Mouse (Mus musculus): Measurements from ENCODE around the gene Asic2. TPM values are rescaled to one million over a fixed set of nuclear protein-coding genes. Genes with fewer than 3 reads are reported as not detected.
"Not testable (repeated sequence)": the region's sequence is repeated elsewhere in the genome, so short reads cannot be mapped to it uniquely, and the experiment has no call there.

The Asic2 gene
- polyA plus RNA-seq, 1 experiment from 2014 or later = 1.6 TPM

DNA sequence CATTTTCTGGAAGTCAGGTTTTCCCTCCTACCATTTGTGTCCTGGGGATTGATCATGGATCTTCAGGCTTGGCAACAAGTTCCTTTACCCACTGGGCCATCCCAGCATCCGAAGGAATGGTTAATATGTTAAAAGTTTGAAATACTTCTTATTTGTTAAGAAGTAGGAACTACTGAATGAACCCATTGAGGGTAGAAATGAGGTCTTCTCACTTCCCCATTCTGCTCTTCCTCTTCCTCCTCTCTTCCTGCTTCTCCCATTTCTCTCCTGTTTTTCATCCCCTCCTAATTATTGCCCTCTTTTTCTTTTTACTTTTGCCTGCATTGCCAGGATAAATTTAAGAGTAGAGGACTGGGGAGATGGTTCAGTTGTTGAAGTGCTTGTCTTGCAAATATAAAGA is 696.8 kb downstream of the Asic2 start:
- H3K36me3 ChIP-seq (ENCODE audit: control insufficient read depth, insufficient read depth, low read length) = no peaks in the 10 kb centered on the region
- H3K4me1 ChIP-seq (ENCODE audit: control insufficient read depth, insufficient read depth, low read length) = no peaks in the 10 kb centered on the region
- no peak overlapping the region for H3K4me2 ChIP-seq
- H3K4me3 ChIP-seq (ENCODE audit: low read depth, low read length) = no peak overlapping the region
- no peaks in the 10 kb centered on the region; the same call in 1 of the 2 replicates for H3K9me3 ChIP-seq (ENCODE audit: control insufficient read depth, low read length)
- 81% methylated on average over 1 of the region's 1 CpGs for WGBS
- no peak for DNase-seq (ENCODE audit: low spot score, missing footprints)
- no peak overlapping the region for H3K9ac ChIP-seq (ENCODE audit: low read length)
- no peak for ATAC-seq (ENCODE audit: low FRiP score)
- no peaks in the 10 kb centered on the region for H3K27me3 ChIP-seq (ENCODE audit: control insufficient read depth, insufficient read depth, low read length)
- no peak overlapping the region for H3K27ac ChIP-seq (ENCODE audit: low read depth, low read length)

DNA sequence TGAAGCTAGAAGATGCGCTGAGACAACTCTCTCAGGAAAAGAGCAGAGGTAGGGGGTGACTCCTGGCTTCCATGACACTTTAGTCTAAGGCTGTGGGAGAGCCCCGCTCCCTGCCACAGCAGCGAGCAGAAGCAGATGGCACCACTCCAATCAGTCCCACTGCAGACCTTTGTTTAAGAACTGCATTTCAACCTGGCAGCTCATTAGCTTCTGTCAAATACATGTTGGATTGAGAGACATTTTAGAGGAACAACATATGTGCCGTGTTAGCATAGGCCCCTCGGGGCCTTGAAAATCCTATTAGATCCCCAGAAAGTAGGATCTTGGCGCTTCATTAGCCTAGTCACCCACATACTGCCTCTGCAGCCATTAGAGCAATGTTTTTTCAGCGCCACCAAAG is 697.7 kb downstream of the Asic2 start:
- Histone ChIP-seq H3K4me3 (ENCODE audit: low read depth, low read length) (no peak overlapping the region), H3K27ac (ENCODE audit: low read depth, low read length) (no peak overlapping the region), H3K27me3 (ENCODE audit: control insufficient read depth, insufficient read depth, low read length) (no peaks in the 10 kb centered on the region), H3K36me3 (ENCODE audit: control insufficient read depth, insufficient read depth, low read length) (no peaks in the 10 kb centered on the region), H3K9me3 (ENCODE audit: control insufficient read depth, low read length) (no peaks in the 10 kb centered on the region; the same call in 1 of the 2 replicates), H3K4me1 (ENCODE audit: control insufficient read depth, insufficient read depth, low read length) (no peaks in the 10 kb centered on the region), H3K4me2 (no peak overlapping the region), H3K9ac (ENCODE audit: low read length) (no peak overlapping the region)
- WGBS = 77% methylated on average over 7 of the region's 7 CpGs
- ATAC-seq (ENCODE audit: low FRiP score) = no peak
- peak; percentile 80 for DNase-seq (ENCODE audit: low spot score, missing footprints)

DNA sequence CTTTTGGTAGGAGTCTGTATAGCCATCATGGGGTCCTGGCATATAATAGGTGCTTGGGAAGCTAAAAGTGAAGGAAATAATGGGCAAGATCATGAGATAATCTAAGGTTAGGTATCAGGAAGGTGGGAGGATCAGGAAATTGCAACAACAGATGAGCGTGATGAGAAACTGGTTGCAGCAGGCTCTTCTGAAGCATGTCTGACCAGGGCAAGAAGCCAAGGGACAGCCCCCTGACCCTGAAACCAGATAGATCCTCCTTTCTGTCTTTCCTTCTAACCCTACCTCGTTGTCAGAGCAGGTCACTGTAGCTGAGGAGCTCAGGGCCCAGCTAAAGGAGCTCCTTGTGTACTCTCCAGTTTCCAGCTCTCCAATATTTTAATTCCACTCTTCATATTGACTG is 704.5 kb downstream of the Asic2 start:
- H3K27ac ChIP-seq (ENCODE audit: low read depth, low read length) = no peak overlapping the region
- 80% methylated on average over 2 of the region's 2 CpGs for WGBS
- H3K4me2 ChIP-seq = no peak overlapping the region
- H3K4me3 ChIP-seq (ENCODE audit: low read depth, low read length) = no peak overlapping the region
- ATAC-seq (ENCODE audit: low FRiP score) (no peak), DNase-seq (ENCODE audit: low spot score, missing footprints) (no peak)
- no peaks in the 10 kb centered on the region for H3K27me3 ChIP-seq (ENCODE audit: control insufficient read depth, insufficient read depth, low read length)
- no peak overlapping the region for H3K9ac ChIP-seq (ENCODE audit: low read length)
- no peaks in the 10 kb centered on the region; the same call in 1 of the 2 replicates for H3K9me3 ChIP-seq (ENCODE audit: control insufficient read depth, low read length)
- H3K36me3 ChIP-seq (ENCODE audit: control insufficient read depth, insufficient read depth, low read length) = no peaks in the 10 kb centered on the region
- H3K4me1 ChIP-seq (ENCODE audit: control insufficient read depth, insufficient read depth, low read length) = no peaks in the 10 kb centered on the region

DNA sequence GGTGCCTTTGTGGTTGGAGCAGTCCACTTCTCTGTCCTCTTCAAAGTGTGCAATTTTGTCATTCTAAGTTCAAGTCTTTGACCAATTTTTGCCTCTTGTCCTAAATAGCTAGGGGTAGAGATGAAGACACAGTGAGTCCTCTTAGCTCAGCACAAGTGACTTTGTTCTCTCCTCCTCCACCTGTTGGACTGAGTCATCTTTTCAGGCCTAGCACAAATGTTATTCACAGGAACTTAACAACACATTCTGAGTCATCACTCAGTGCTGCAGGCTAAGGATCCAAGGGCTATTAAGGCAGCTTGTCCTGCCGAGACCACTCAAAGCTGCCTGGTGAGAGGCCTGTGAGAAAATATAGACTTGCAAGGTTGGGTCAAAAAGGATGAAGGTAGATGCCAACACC is 705.1 kb downstream of the Asic2 start:
- Histone ChIP-seq H3K4me3 (ENCODE audit: low read depth, low read length) (no peak overlapping the region), H3K9ac (ENCODE audit: low read length) (no peak overlapping the region), H3K4me2 (no peak overlapping the region), H3K9me3 (ENCODE audit: control insufficient read depth, low read length) (no peaks in the 10 kb centered on the region; the same call in 1 of the 2 replicates), H3K27me3 (ENCODE audit: control insufficient read depth, insufficient read depth, low read length) (no peaks in the 10 kb centered on the region), H3K27ac (ENCODE audit: low read depth, low read length) (no peak overlapping the region), H3K36me3 (ENCODE audit: control insufficient read depth, insufficient read depth, low read length) (no peaks in the 10 kb centered on the region), H3K4me1 (ENCODE audit: control insufficient read depth, insufficient read depth, low read length) (no peaks in the 10 kb centered on the region)
- 70% methylated on average over 1 of the region's 1 CpGs for WGBS
- DNase-seq (ENCODE audit: low spot score, missing footprints) (no peak), ATAC-seq (ENCODE audit: low FRiP score) (no peak)

DNA sequence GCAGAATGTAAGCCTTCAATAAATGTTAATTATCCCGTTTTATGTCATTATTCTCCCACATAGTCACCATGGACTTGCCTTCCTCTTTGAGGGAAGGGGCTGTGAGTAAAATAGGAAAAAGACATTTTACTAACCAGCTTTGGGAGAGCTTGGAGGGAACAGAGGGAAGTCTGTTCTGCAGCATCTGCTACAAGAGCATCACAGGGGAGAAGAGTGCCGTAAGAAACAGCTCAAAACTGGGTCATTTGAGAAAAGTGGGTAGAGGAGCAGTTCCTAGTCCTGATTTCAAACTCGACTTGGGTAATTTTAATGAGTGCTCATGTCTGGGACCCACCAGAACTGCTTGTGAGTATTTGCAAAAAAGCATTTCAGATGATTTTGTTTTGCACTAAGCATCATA is 707.0 kb downstream of the Asic2 start:
- no peak for ATAC-seq (ENCODE audit: low FRiP score)
- H3K36me3 ChIP-seq (ENCODE audit: control insufficient read depth, insufficient read depth, low read length) = no peaks in the 10 kb centered on the region

DNA sequence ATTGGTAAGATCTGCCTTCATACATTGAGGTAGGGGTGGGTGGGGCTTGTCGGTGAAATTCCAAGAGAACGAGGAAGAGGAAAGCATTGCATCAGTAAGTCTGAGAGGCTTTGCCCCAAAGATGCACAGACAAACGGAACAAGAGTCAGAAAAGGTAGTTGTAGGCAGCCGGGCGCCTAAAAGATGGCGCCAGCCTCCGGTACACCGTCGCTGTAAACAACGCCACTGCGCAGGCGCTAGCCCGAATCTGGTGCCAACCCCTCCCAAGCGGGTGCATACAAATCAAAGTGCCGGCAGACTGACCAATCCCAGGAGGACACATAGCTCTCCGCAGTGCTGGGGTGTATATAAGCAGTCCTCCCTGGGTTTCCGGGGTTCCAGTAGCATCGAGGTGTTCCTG is 727.1 kb downstream of the Asic2 start:
- H3K4me2 ChIP-seq; H3K9me3 ChIP-seq (ENCODE audit: control insufficient read depth, low read length); H3K9ac ChIP-seq (ENCODE audit: low read length); H3K4me1 ChIP-seq (ENCODE audit: control insufficient read depth, insufficient read depth, low read length); H3K36me3 ChIP-seq (ENCODE audit: control insufficient read depth, insufficient read depth, low read length); ATAC-seq (ENCODE audit: low FRiP score); H3K27me3 ChIP-seq (ENCODE audit: control insufficient read depth, insufficient read depth, low read length); H3K4me3 ChIP-seq (ENCODE audit: low read depth, low read length); DNase-seq (ENCODE audit: low spot score, missing footprints); H3K27ac ChIP-seq (ENCODE audit: low read depth, low read length): not testable (repeated sequence)
- WGBS = 95% methylated on average over 18 of the region's 18 CpGs

More for the DNA sequence above, 707.0 kb downstream of the Asic2 start:
- Histone ChIP-seq H3K27ac (ENCODE audit: low read depth, low read length) (no peak overlapping the region), H3K4me1 (ENCODE audit: control insufficient read depth, insufficient read depth, low read length) (no peaks in the 10 kb centered on the region), H3K4me3 (ENCODE audit: low read depth, low read length) (no peak overlapping the region), H3K27me3 (ENCODE audit: control insufficient read depth, insufficient read depth, low read length) (no peaks in the 10 kb centered on the region), H3K9me3 (ENCODE audit: control insufficient read depth, low read length) (no peaks in the 10 kb centered on the region), H3K9ac (ENCODE audit: low read length) (no peak overlapping the region), H3K4me2 (no peak overlapping the region)
- 87% methylated on average over 3 of the region's 3 CpGs for WGBS
- DNase-seq (ENCODE audit: low spot score, missing footprints) = no peak

DNA sequence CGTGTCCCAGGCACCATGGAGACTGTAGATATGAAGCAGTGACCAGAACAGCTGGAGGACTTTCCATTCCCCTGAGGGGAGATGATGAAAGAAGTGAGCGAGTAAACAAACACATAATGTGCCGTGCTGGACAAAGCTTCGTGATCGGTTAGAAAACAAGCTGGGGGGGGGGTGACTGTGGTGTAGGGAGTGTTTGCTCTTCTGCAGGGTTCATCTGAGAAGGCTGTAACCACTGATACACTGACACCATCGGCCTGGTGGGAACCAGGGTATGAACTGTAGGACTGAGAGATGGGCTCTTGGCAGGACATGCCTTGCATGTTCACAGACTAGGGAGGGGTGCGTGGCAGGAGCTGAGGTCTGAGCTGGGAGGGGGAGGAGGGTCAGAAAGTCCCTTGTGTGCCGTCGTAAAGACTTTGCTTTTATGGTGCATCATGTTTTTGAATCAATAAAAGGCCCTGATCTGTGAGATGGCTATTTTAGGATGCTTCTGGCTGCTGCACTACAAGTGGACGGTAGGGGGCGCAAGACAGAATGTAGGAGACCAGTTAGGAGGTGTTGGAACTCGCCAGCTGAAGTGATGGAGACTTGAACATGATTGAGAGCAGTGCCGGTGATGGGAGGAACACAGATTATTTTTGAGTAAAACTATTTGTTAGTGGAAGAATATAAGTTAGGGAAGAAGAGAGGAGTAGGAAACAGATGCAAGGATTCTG is 728.1 kb downstream of the Asic2 start:
- Histone ChIP-seq H3K9me3 (ENCODE audit: control insufficient read depth, low read length) (no peaks in the 10 kb centered on the region), H3K27me3 (ENCODE audit: control insufficient read depth, insufficient read depth, low read length) (no peaks in the 10 kb centered on the region), H3K36me3 (ENCODE audit: control insufficient read depth, insufficient read depth, low read length) (no peaks in the 10 kb centered on the region), H3K4me2 (no peak overlapping the region), H3K27ac (ENCODE audit: low read depth, low read length) (no peak overlapping the region), H3K4me1 (ENCODE audit: control insufficient read depth, insufficient read depth, low read length) (no peaks in the 10 kb centered on the region), H3K4me3 (ENCODE audit: low read depth, low read length) (no peak overlapping the region), H3K9ac (ENCODE audit: low read length) (no peak overlapping the region)
- WGBS = 67% methylated on average over 13 of the region's 13 CpGs
- DNase-seq (ENCODE audit: low spot score, missing footprints) (peak; percentile 84), ATAC-seq (ENCODE audit: low FRiP score) (no peak)

DNA sequence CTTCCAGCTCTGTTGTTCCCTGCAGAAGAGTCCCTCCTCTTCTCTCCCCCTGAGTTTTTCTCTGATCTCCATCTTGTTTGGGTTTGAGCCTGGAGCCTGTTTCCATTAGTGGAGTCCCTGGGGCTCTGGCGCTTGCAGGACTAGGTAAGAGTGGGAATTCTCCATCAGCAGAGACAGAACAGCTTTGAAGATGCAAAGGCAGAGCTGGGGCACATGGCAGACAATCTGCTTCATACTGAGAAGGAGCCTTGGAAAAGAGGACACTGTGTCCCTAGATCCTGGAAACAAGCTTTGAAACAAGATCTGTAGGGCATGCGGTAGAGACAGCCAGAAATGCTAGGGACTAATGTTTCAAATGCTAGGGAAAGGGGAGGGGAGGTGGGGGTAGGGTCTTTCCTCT is 729.2 kb downstream of the Asic2 start:
- no peaks in the 10 kb centered on the region for H3K27me3 ChIP-seq (ENCODE audit: control insufficient read depth, insufficient read depth, low read length)
- DNase-seq (ENCODE audit: low spot score, missing footprints) (no peak), ATAC-seq (ENCODE audit: low FRiP score) (no peak)
- H3K9ac ChIP-seq (ENCODE audit: low read length) = no peak overlapping the region
- WGBS = 52% methylated on average over 2 of the region's 2 CpGs
- no peak overlapping the region for H3K4me2 ChIP-seq
- H3K36me3 ChIP-seq (ENCODE audit: control insufficient read depth, insufficient read depth, low read length) = no peaks in the 10 kb centered on the region
- no peak overlapping the region for H3K4me3 ChIP-seq (ENCODE audit: low read depth, low read length)
- no peaks in the 10 kb centered on the region for H3K4me1 ChIP-seq (ENCODE audit: control insufficient read depth, insufficient read depth, low read length)
- H3K27ac ChIP-seq (ENCODE audit: low read depth, low read length) = no peak overlapping the region
- no peaks in the 10 kb centered on the region for H3K9me3 ChIP-seq (ENCODE audit: control insufficient read depth, low read length)

DNA sequence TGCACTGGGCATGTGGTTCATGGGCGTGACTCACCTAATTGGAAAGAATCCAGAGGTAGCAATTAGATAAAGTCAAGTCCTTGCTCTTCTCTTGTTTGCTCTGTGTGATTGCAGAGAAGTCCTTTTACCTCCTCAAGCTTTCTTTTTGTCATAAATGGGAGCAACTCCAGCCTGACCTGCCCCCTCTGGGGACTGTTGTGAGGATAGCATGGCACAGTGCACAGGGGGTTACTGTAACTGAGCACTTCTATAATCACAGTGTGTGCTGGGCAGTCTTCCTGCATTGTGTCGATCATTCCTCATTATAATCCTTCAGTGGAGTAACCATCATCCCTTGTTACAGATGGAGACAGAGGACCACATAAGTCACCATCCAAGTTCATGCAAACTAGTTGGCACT is 732.2 kb downstream of the Asic2 start:
- ATAC-seq (ENCODE audit: low FRiP score) = no peak
- no peak overlapping the region for H3K9ac ChIP-seq (ENCODE audit: low read length)
- no peaks in the 10 kb centered on the region for H3K36me3 ChIP-seq (ENCODE audit: control insufficient read depth, insufficient read depth, low read length)
- no peak overlapping the region for H3K4me2 ChIP-seq
- DNase-seq (ENCODE audit: low spot score, missing footprints) = no peak
- WGBS = 84% methylated on average over 2 of the region's 2 CpGs
- H3K9me3 ChIP-seq (ENCODE audit: control insufficient read depth, low read length) = no peaks in the 10 kb centered on the region
- no peak overlapping the region for H3K27ac ChIP-seq (ENCODE audit: low read depth, low read length)
- no peaks in the 10 kb centered on the region for H3K27me3 ChIP-seq (ENCODE audit: control insufficient read depth, insufficient read depth, low read length)
- no peaks in the 10 kb centered on the region for H3K4me1 ChIP-seq (ENCODE audit: control insufficient read depth, insufficient read depth, low read length)
- no peak overlapping the region for H3K4me3 ChIP-seq (ENCODE audit: low read depth, low read length)
